Mouse (Mus musculus) liver, embryonic 12.5 days (tissue): ENCODE measurements around the gene Hhatl. TPM values are rescaled to one million over a fixed set of nuclear protein-coding genes. Genes with fewer than 3 reads are reported as not detected.
A peak's percentile ranks its signal among the peaks of the same experiment; 100 is the strongest.

Source experiments
- ATAC-seq: fragments of 200-750 bp; cut with Nextera tagmentation; 2 replicates; pipeline ENCODE4 v1.8.0; 2017; ENCODE audit warnings: moderate number of reproducible peaks, mild to moderate bottlenecking, moderate library complexity
- H3K27ac ChIP-seq: fragments of 300-500 bp; sonication (generic); 2 replicates; pipeline ENCODE4 v1.5.1; 2016; ENCODE audit warnings: mild to moderate bottlenecking
- H3K27me3 ChIP-seq: fragments of 300-500 bp; sonication (generic); replicated peaks from 2 replicates; pipeline ENCODE4 v1.6.1; 2016; ENCODE audit warnings: mild to moderate bottlenecking, moderate library complexity
- H3K36me3 ChIP-seq: fragments of 300-500 bp; sonication (generic); 2 replicates; pipeline ENCODE4 v1.6.1; 2016; ENCODE audit warnings: mild to moderate bottlenecking, moderate library complexity
- H3K4me1 ChIP-seq: fragments of 300-500 bp; sonication (generic); 2 replicates; pipeline ENCODE4 v1.6.1; 2016
- H3K4me2 ChIP-seq: fragments of 300-500 bp; sonication (generic); 2 replicates; pipeline ENCODE4 v1.6.1; 2016; ENCODE audit warnings: mild to moderate bottlenecking, moderate library complexity
- H3K4me3 ChIP-seq: fragments of 300-500 bp; sonication (generic); 2 replicates; pipeline ENCODE4 v1.5.1; 2016; ENCODE audit warnings: mild to moderate bottlenecking, moderate library complexity
- H3K9ac ChIP-seq: fragments of 300-500 bp; sonication (generic); 2 replicates; pipeline ENCODE4 v1.6.1; 2016; ENCODE audit warnings: mild to moderate bottlenecking, moderate library complexity
- H3K9me3 ChIP-seq: fragments of 300-500 bp; sonication (generic); replicated peaks from 2 replicates; pipeline ENCODE4 v1.6.1; 2016; ENCODE audit warnings: mild to moderate bottlenecking, moderate library complexity
- WGBS: fragments of 180-500 bp; shearing (Covaris S2); methylation state at CpG from one replicate; pipeline ENCODE4 v1.1.7; 2016; ENCODE audit not compliant: insufficient replicate concordance; 5-methylcytosine and 5-hydroxymethylcytosine counted together
- polyA plus RNA-seq: library from polyadenylated mRNA; unstranded; fragments of >200 nt; fragmentation: Nextera tagmentation; extraction: Ambion mirVana; gene quantifications from 2 replicates; pipeline ENCODE4 v1.2.1, GENCODE M21; 2016

Gene Hhatl
- polyA plus RNA-seq, 1 experiment from 2014 or later: not detected

DNA sequence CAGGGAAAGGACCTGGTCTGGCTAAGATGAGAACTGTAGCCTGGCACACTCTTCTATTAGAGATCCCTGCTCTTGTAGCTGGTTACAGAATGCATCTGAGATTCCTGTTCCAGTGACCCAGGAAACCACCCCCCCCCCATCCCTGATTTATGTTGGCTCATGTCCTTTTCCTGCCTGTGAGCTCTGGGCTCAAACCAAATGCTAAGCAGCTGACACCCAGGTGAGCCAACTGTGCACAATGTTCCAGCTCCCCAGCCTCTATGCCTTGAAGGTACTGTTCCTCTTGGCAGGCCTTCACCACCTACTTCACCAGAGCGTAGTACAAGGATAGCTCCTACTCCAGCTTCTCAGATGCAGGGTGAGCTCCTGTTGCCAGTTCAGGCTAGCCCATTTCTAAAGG, 30.7 kb upstream of the Hhatl start:
- no peaks in the 10 kb centered on the region for H3K4me1 ChIP-seq
- no peak overlapping the region for H3K27ac ChIP-seq
- WGBS: 58% methylated on average over 1 of the region's 1 CpGs
- no peaks in the 10 kb centered on the region for H3K27me3 ChIP-seq
- no peaks in the 10 kb centered on the region for H3K36me3 ChIP-seq
- no peaks in the 10 kb centered on the region for H3K9me3 ChIP-seq
- ATAC-seq: no peak
- H3K9ac ChIP-seq: no peak overlapping the region
- no peak overlapping the region for H3K4me3 ChIP-seq
- no peak overlapping the region for H3K4me2 ChIP-seq

DNA sequence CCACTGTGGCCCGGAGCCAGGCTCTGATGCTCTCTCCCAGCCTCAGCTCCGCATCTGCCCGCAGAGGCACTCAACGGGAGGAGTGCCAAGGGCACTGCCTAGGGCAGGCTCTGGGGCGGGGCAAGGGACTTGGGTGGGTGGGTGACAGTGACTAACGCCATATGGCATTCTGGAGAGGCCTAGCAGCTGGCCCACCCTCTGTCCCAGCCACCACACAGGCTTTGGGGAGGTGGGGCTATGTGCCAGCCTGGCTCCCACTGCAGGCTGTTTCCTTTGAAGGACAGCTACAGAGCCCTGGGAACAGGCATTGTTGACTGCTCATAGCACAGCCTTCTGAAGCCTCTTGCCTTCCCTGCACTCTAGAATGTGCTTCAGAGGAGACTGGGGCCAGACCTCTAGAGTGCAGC, 30.3 kb upstream of the Hhatl start:
- Histone ChIP-seq H3K27ac (no peak overlapping the region), H3K9me3 (no peaks in the 10 kb centered on the region), H3K9ac (no peak overlapping the region), H3K36me3 (no peaks in the 10 kb centered on the region), H3K4me2 (no peak overlapping the region), H3K4me1 (no peaks in the 10 kb centered on the region), H3K27me3 (no peaks in the 10 kb centered on the region), H3K4me3 (no peak overlapping the region)
- ATAC-seq: 0 out of 2 replicates have a peak, but pooled peaks have one; percentile 18
- WGBS: 66% methylated on average over 6 of the region's 6 CpGs

DNA sequence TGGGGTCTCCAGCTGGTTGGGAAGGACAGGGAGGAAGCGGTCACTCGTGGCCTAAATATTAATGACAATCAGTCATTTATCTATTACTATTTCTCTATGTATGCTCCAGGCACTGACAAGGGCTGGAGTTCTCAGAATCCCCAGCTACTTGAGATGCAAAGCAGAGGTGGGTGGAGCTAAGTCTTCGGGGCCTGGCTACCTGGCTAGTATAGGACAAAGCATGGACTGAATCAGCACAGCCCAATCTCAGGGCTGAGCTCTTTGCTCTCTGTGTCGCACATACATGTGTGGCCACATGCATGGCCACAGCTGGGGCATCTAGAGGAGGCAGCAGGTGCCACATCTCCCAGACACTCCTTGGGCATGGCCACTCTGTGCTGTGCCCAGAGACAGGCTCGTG, 28.5 kb upstream of the Hhatl start:
- no peak overlapping the region for H3K4me2 ChIP-seq
- WGBS: 59% methylated on average over 5 of the region's 5 CpGs
- no peak overlapping the region for H3K27ac ChIP-seq
- H3K4me3 ChIP-seq: no peak overlapping the region
- no peaks in the 10 kb centered on the region for H3K36me3 ChIP-seq
- ATAC-seq: no peak
- H3K9ac ChIP-seq: no peak overlapping the region
- no peaks in the 10 kb centered on the region for H3K9me3 ChIP-seq
- no peaks in the 10 kb centered on the region for H3K4me1 ChIP-seq
- no peaks in the 10 kb centered on the region for H3K27me3 ChIP-seq

DNA sequence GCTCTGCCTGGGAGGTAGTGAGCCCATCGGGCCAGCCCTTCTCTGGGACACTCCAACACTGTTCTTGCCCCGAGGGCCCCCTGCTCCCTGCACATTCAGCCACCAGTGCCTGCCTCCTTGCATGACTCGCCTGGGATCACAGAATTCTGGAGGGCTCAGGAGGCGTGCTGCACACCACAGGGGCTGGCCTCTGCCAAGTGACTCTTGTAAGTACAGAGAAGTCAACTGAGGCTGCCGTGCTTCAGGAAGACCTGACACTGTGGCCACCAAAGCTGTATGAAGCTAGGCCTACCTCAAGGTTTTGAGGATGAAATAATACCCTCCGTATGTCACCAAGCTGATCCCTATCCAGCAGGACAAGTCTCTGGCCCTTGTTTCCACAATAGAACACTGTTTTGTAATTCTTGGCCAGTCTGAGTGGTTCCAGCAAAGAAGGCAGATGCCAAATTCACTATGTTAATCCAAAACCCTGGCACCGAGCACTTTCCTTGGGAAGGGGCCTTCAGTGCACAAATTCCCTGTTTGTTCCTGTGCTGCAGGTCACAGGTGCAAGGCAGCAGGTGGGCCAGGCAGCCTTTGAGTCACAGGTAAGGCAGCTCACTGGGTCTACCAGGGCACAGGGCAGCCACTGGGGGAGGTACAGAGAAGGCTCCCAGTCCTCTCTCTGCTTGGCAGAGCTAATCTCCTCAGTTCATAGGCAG, 27.6 kb upstream of the Hhatl start:
- no peak overlapping the region for H3K4me2 ChIP-seq
- H3K4me1 ChIP-seq: no peaks in the 10 kb centered on the region
- WGBS: 50% methylated on average over 7 of the region's 7 CpGs

DNA sequence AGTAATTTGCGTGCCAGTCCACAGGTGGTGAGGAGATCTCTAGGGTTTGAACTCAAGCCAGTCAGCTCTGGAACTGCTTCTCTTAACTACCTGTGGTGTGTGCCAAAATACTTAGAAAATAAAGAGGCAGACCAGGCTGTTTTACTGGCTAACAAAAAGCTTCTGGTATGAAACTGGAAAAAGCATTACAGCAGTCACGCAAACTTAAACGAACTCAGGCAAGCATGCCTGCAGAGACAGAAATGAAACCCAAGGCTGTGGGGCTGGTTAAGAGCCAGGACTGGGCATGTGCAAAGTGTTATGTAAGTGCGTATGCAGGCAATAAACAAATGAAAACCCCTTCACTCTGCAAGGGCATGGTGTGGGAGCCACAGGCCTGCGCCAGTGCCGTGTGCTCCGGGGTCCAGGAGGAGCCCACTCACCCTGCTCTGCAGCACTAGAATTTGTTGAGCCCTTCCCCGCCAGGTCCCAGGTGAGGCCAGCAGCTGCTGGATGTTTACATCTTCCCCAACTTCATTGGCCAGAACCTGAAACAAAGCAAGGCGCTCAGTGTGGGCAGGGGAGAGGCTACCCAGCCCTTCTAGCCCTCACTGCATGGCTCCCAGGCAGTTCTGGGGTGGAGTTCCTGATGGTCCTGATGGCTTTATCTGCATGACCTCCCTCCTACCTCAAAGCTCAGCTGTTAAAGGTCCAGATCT, 26.9 kb upstream of the Hhatl start:
- Histone ChIP-seq H3K4me1 (no peaks in the 10 kb centered on the region), H3K27me3 (no peaks in the 10 kb centered on the region), H3K9me3 (no peaks in the 10 kb centered on the region), H3K27ac (no peak overlapping the region), H3K4me3 (no peak overlapping the region), H3K36me3 (no peaks in the 10 kb centered on the region), H3K9ac (no peak overlapping the region), H3K4me2 (no peak overlapping the region)
- 69% methylated on average over 9 of the region's 9 CpGs for WGBS
- no peak for ATAC-seq

More for the DNA sequence above, 27.6 kb upstream of the Hhatl start:
- H3K9ac ChIP-seq: no peak overlapping the region
- H3K27me3 ChIP-seq: no peaks in the 10 kb centered on the region
- no peak for ATAC-seq
- H3K4me3 ChIP-seq: no peak overlapping the region
- H3K9me3 ChIP-seq: no peaks in the 10 kb centered on the region
- H3K36me3 ChIP-seq: no peaks in the 10 kb centered on the region
- H3K27ac ChIP-seq: no peak overlapping the region

DNA sequence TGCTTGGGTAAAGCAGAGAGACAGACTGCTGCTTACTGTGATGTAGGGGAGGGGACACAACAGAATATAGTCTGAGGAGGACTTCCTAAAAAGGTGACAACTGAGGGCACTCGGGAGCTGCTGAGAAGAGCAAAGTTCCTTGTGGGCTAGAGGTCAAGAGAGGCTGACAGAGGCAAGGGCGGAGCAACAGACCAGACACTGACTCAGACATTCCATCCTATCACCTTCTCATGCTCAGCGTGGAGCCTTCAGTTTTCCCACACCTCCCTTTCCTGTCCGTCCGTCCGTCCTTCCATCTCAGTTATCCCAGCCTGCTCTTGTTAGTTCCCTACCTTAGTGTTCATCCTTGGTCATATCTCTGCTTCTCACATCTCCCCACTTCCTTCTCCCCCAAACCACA, 22.9 kb upstream of the Hhatl start:
- Histone ChIP-seq H3K9me3 (no peaks in the 10 kb centered on the region), H3K36me3 (no peaks in the 10 kb centered on the region), H3K9ac (no peak overlapping the region), H3K27me3 (no peaks in the 10 kb centered on the region), H3K27ac (no peak overlapping the region), H3K4me1 (no peaks in the 10 kb centered on the region), H3K4me3 (no peak overlapping the region), H3K4me2 (no peak overlapping the region)
- 33% methylated on average over 6 of the region's 6 CpGs for WGBS
- ATAC-seq: no peak

DNA sequence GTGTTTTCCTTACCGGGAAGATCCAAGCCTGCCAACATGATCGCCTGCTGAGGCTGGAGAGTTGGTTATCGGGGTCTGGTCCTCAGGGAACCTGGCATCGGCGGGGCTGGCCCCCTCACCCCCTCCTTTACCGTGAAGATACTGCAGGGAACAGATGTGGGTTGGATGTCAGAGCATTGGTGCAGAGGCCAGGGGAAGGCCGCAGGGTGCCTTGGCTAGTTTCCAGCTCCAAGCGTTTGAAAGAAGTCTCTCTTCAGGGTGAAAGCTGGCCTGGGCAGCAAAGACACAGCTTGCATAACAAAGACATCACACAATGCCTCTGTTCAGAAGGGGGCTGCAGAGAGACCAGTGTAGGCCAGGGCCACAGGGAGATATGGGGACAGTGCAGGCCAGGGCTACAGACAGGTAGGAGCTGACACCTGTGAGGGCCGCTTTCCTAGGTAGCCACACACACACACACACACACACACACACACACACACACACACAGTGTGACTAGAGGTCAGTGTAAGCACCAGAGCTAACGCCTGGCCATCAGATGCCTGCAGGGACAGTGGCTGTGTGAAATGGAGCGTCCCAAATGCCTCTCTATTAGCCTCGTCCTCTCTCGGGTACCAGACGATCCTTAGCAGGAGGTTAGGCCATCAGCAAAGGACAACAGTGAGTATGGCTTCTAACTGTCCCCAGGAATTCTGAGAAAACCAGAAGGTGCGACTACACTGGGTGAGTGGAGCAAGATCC, 17.9 kb upstream of the Hhatl start:
- H3K36me3 ChIP-seq: no peaks in the 10 kb centered on the region
- no peaks in the 10 kb centered on the region for H3K27me3 ChIP-seq
- no peaks in the 10 kb centered on the region for H3K9me3 ChIP-seq
- no peak overlapping the region for H3K4me2 ChIP-seq
- WGBS: 52% methylated on average over 15 of the region's 15 CpGs
- H3K4me3 ChIP-seq: no peak overlapping the region
- 0 out of 2 replicates have a peak, but pooled peaks have one; percentile 33 for ATAC-seq
- H3K27ac ChIP-seq: no peak overlapping the region
- H3K9ac ChIP-seq: no peak overlapping the region
- H3K4me1 ChIP-seq: no peaks in the 10 kb centered on the region

DNA sequence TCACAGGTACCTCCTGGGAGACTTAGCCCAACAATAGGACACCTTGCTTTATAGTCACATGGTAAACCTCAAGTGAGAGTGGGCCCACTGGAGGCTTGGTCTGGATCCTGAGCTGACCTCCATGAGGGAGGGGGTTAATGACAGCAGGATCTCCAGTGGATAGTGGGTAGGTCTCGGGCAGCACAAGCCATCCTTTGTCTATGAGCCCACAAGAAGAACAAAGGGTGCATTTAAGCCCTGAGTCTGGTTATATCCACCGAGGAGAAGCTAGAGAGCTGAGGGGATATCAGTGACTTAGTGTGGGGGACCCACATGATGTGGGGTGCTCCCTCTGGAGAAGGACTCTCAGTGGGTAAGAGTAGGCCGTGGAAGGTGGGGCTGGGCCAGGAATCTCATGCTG, 16.2 kb upstream of the Hhatl start:
- Histone ChIP-seq H3K4me1 (no peaks in the 10 kb centered on the region), H3K27me3 (no peaks in the 10 kb centered on the region), H3K4me2 (no peak overlapping the region), H3K27ac (no peak overlapping the region), H3K9me3 (no peaks in the 10 kb centered on the region), H3K9ac (no peak overlapping the region), H3K4me3 (no peak overlapping the region), H3K36me3 (no peaks in the 10 kb centered on the region)
- no peak for ATAC-seq
- WGBS: 52% methylated on average over 3 of the region's 3 CpGs

DNA sequence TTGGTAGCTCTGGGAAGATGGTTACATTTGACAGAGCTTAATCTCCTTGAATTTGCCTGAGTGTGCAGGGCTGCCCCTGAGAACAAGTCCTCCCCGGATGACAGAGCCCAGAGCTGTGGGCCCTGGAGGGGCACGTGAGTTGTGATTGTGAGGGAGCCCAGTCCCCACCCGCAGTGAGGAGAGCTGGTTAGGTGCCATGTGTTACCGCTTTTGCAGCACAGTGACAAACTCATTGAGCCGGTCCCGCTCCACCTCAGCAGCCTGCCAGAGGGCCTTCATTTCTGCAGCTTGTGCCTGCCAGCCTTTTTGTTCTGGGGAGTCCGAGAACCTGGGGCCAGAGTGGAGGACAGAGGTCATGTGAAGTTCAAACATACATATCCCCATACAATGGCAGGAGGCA, 15.6 kb upstream of the Hhatl start:
- Histone ChIP-seq H3K4me1 (no peaks in the 10 kb centered on the region), H3K27me3 (no peaks in the 10 kb centered on the region), H3K9ac (no peak overlapping the region), H3K4me3 (no peak overlapping the region), H3K36me3 (no peaks in the 10 kb centered on the region), H3K9me3 (no peaks in the 10 kb centered on the region), H3K4me2 (no peak overlapping the region), H3K27ac (no peak overlapping the region)
- no peak for ATAC-seq
- WGBS: 58% methylated on average over 7 of the region's 7 CpGs

DNA sequence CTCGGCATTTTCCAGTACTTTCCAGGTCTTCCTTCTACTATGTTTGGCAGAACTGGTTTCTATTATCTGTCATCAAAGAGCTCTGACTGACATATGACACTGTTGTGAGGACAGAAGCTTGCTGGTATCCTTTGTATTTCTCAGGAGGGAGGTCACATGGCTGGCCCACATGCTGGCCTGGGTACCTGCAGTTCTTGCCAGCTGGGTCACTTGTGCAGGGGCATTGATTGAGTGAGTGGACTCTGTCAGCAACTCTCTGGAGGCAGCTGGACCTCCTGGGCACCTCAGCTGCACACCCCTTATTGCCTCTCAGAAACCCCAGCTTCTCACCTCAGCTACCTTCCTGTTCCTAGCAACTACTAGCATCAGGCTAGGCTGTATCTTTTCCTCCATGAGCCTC, 15.2 kb upstream of the Hhatl start:
- Histone ChIP-seq H3K4me2 (no peak overlapping the region), H3K4me1 (no peaks in the 10 kb centered on the region), H3K27me3 (no peaks in the 10 kb centered on the region), H3K27ac (no peak overlapping the region), H3K36me3 (no peaks in the 10 kb centered on the region), H3K4me3 (no peak overlapping the region), H3K9ac (no peak overlapping the region), H3K9me3 (no peaks in the 10 kb centered on the region)
- WGBS: 73% methylated on average over 1 of the region's 1 CpGs
- no peak for ATAC-seq

DNA sequence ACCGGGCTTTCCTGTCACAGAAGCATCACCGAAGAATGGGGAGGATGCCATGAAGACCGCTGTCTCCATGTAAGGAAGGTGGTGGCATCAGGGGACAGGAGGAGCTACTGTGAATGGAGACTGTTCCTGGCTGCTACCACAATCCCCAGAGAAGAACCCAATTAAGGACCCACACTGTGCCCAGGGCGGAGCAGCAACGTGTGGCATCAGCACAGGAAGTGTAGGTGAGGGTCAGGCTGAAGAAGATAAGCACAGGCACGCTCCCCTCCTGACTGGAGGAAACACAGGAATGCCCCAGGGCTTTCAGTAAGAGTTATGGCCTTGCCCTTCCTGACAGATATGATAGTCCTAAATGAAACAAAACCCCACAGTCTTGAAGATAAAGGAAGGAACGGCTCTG, 10.4 kb upstream of the Hhatl start:
- Histone ChIP-seq H3K9ac (no peak overlapping the region), H3K27ac (no peak overlapping the region), H3K4me1 (peaks cover 3% of the 10 kb centered on the region; the same call in 1 of the 2 replicates), H3K27me3 (peaks cover 12% of the 10 kb centered on the region), H3K4me3 (no peak overlapping the region), H3K4me2 (no peak overlapping the region), H3K9me3 (no peaks in the 10 kb centered on the region), H3K36me3 (no peaks in the 10 kb centered on the region)
- ATAC-seq: no peak
- WGBS: 33% methylated on average over 7 of the region's 7 CpGs

DNA sequence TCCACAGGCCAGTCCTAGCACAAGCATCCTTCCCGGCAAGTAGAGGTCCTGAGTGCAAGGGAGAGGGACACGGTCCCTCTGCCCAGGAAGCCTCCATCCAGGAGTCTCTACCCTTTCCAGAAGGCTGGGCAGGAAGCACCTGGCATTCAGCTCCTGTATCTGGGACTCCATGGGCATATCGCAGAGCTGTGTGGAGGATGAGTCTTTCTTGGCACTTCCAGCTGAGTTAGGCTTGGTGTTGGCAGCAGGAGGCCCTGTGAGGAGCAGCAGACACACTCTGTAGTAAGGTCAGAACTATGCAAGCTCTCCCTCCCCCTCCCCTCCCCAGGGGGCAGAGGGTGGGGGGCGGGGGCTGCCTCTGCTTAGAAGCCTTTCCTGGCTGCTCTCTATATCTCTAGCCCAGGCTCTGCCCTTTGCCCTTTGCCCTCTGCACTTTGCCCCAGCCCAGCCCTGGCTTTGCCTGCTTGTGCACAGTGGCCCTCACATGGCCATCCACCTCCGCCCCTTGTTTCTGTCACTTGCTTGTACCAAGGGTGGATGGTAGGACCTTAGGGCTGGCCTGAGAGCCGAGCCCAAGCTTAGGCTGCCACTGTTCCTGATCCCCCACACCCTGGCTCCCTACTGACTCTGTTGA, 6.7 kb upstream of the Hhatl start:
- no peak for ATAC-seq

More for the DNA sequence above, 6.7 kb upstream of the Hhatl start:
- 34% methylated on average over 6 of the region's 6 CpGs for WGBS
- Histone ChIP-seq H3K27me3 (peaks cover 18% of the 10 kb centered on the region), H3K4me3 (no peak overlapping the region), H3K4me2 (no peak overlapping the region), H3K4me1 (peaks cover 6% of the 10 kb centered on the region; the same call in 1 of the 2 replicates), H3K36me3 (no peaks in the 10 kb centered on the region), H3K27ac (no peak overlapping the region), H3K9ac (no peak overlapping the region), H3K9me3 (no peaks in the 10 kb centered on the region)
